Mouse (Mus musculus) megakaryocyte, embryonic 14.5 days (primary cell): Measurements from ENCODE around the gene Olfr97.

Source experiments
- FLI1 ChIP-seq: IDR thresholded peaks from 2 replicates; pipeline ENCODE4 v1.6.1; 2012; ENCODE audit warnings: low read length, inconsistent platforms, mixed read lengths
- GATA1 ChIP-seq: IDR thresholded peaks from 3 replicates; pipeline ENCODE4 v1.6.1; 2012; ENCODE audit warnings: mixed read lengths, low read length, inconsistent platforms, borderline replicate concordance

DNA sequence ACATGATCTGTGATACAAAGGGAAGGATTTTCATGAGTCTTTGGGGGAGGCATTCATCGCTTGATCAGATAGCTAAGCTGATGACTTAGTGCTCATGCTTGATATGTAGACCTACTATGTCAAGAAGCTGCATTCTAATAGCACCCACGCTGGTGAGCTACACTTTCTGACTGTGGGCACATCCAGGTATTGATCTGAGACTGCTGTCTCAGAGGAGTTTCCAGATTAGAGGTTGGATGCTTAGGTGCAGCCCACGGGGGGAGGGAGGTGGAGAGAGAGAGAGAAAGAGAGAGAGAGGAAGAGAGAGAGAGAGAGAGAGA, 33.3 kb downstream of the Olfr97 start:
- TF ChIP-seq GATA1 (no peak), FLI1 (no peak)
